ENCODE assay signal across 8 mouse cellular contexts in genomic region chr3:56698248-56698647, GRCm38 (mm10).
DNase-seq lines count a peak whose midpoint lies in the region; ATAC-seq lines count a peak whose summit lies in the region.

No protein-coding gene starts in this region.

- peak; percentile 16 for DNase-seq in ZHBTc4 (ENCODE audit: low read depth, low spot score)
- DNase-seq in kidney, adult 18-20 months, result peak; percentile 2
- peak; percentile 62 for DNase-seq in left cerebral cortex, postnatal 4 days
- peak; percentile 35 to 38 for DNase-seq in right cerebral cortex, adult 2 months (ENCODE audit: low spot score in 2 of 2)
- DNase-seq in heart, adult 18-20 months, result no peak
- no peak for DNase-seq in ovary, postnatal 36 days (ENCODE audit: low spot score)

- no peaks in the 10 kb centered on the region for H3K36me3 ChIP-seq in embryonic facial prominence, embryonic 13.5 days

- no peak overlapping the region for H3K4me2 ChIP-seq in embryonic facial prominence, embryonic 13.5 days

- H3K27me3 ChIP-seq in embryonic facial prominence, embryonic 13.5 days, result no peaks in the 10 kb centered on the region

- 3% methylated on average over 1 of the region's 1 CpGs for WGBS in embryonic facial prominence, embryonic 13.5 days

- intact Hi-C loops in left cerebral cortex, postnatal 4 days (cut with DNase I), result no loop called here

- H3K9me3 ChIP-seq in embryonic facial prominence, embryonic 13.5 days, result no peaks in the 10 kb centered on the region

- no peak overlapping the region for H3K9ac ChIP-seq in embryonic facial prominence, embryonic 13.5 days

- peak overlapping the region; percentile 61 for H3K27ac ChIP-seq in embryonic facial prominence, embryonic 13.5 days

- peaks cover 13% of the 10 kb centered on the region for H3K4me1 ChIP-seq in embryonic facial prominence, embryonic 13.5 days

- peak; percentile 83 for ATAC-seq in embryonic facial prominence, embryonic 13.5 days (ENCODE audit: insufficient number of reproducible peaks, insufficient read depth, low FRiP score, low TSS enrichment, low read depth)
- no peak for ATAC-seq in monocyte, adult 5-6 weeks (replicated peaks; ENCODE audit: insufficient number of reproducible peaks, low FRiP score, low TSS enrichment, poor library complexity, severe bottlenecking)

- H3K4me3 ChIP-seq in embryonic facial prominence, embryonic 13.5 days, result no peak overlapping the region

Comparison
In these comparisons a context has a peak if more than half of its experiments do, and no peak if none do; other contexts are left out.
1. DNase-seq: peak in ZHBTc4 (single experiment), kidney, adult 18-20 months (single experiment), left cerebral cortex, postnatal 4 days (single experiment) and right cerebral cortex, adult 2 months (2 of 2); none in heart, adult 18-20 months (0 of 2) and ovary, postnatal 36 days (single experiment).